Mouse (Mus musculus) lung, postnatal 10 days (tissue): ENCODE measurements around the gene Lamp1.

ENCODE experiments used
- DNase-seq: peaks from one replicate; pipeline ENCODE4 v3.0.0; 2021

Gene Lamp1

DNA sequence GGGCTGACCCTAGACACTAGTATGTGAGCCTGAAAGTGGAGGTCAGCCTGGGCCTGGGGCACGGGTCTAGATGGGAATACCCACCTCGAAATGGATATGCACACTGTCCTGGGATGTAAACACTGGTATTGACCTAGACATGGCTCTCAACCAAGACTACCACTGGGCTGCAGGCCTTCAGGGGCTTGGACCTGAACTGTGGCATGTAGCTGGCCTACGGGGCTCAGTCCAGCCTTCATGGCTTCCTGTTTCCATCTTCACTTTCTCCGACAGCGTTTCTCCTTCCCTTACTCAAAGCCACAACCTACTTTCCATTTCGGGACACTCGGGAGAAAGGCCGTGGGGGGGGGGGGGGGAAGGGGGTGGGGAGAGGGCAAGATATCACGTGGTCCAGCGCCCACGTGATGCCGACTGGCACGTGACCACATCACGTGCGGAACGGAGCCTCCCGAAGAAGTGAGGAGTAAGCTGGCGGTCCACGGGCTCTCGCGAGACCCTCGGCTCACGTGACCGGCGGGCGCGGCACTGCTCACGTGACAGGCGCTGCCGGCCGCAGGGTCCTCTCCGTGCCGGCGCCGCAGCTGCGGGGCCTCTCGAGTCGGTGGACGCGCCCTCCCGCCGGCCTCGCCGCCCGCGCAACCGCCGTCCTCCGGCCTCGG lies at the start of gene Lamp1:
Gene Lamp1 (plus strand): TSS at position 444 of the 659 bp plus-strand sequence.
- peak; percentile 99 for DNase-seq

- DNase-seq, result no peak
These were observed 49.5 kb upstream of the Lamp1 start for GRCm38 (mm10) chr8:13109416-13109960.

DNA sequence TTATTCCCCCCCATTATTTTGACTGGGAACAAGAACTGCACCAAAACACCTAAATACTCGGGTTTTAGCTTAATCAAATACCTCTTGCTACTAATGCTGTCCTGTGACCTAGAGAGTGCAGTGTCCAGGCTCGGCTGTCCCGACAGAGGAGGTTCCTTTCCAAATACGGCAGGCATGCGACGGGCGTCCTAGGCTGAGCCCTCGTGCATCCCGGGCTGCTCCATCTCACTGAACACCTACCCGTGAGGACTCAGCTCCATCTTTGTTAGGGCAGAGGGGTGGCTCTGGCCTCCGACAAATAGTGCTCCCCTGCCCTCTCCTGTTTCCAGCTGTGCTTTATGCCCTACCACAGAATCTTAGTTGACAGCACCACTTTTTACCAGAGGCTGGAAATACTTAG lies 47.0 kb upstream of the Lamp1 start:
- DNase-seq, result no peak

DNA sequence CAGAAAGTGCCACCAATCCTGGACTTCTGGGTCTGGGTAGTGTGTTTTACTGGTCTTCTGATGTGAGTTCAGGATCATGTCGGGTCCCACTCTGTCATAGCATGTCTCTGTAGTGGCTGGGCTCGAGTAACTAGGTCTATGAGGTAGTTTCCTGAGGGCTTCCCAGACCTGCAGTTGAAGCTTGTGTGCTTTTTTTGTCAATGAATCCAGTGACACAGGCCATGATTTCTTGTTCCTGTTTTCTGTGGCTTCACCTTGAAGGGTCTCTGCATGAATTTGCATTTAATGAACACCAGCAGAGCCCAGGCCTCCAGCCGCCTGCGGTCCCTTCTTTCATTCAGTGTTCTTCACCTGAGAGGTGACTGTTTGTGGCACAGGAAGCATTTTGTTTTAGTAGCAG lies 45.7 kb upstream of the Lamp1 start:
- DNase-seq, result no peak

GRCm38 (mm10) chr8:13117096-13117495 lies 41.9 kb upstream of the Lamp1 start:
- DNase-seq, result no peak

DNA sequence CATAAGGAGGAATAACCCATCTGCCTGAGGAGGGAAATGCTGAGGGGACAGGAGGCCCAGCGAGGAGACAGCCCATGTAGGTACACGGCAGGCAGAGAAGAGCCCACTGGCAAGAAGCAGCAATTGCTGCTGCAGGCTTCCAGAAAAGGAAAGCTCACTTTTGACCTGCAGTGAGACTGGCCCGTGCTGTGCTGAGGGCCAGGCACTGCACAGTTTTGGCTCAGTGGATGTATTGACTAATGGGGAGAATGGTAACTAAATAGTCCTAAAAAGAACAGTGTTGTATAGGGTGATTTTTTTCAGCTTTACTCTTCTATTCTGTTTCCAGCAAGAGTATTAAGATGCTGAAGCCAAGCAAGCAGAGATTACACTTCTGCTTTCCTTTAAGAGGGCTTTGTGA lies 40.4 kb upstream of the Lamp1 start:
- no peak for DNase-seq

- no peak for DNase-seq
These were observed 37.9 kb upstream of the Lamp1 start for GRCm38 (mm10) chr8:13120882-13121665.

GRCm38 (mm10) chr8:13122887-13123421 lies 36.0 kb upstream of the Lamp1 start:
- no peak for DNase-seq

DNA sequence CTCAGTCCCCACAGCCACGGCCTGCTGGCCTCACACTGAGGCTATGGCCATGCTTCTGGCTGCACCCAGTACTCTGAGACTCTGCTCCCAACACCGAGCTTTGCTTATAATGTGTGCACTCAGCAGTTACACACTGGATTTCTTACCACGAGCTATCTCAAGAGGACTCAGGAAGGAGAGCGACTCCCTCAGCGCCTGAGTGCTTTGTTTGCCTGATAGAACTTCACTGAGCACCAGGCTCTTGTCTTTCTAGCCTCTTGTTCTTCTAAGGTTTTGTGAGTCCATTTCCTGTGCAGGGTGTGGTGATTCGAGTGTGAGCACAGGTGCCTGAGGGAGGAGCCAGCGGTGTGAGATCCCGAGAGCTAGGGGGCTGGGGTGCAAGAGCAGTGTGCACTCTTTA lies 34.1 kb upstream of the Lamp1 start:
- no peak for DNase-seq

GRCm38 (mm10) chr8:13132220-13132619 lies 26.7 kb upstream of the Lamp1 start:
- DNase-seq, result peak; percentile 69

DNA sequence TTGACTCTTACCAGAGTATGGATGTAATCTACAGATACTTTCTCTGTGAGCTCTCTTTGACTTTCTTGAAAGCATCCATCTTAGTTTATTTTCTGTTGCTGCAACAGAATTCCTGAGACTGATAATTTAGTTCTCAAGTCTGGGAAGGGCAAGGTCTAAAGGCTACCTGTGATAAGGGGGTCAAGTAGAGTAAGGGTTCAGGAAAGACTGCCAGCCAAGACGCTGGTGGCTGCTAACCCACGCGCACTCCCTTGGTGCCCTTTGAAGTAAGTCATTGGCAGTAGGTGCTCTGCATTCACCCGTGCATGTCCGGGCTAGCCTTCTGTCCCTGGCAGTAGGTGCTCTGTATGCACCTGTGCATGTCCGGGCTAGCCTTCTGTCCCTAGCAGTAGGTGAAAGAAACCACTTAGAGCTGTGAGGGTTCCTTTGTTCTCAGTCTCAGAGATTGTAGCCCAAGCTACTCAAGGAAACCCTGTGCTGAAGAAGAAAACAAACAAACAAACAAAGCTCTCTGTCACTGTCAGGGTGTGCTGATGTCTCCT lies 19.2 kb upstream of the Lamp1 start:
- no peak for DNase-seq

GRCm38 (mm10) chr8:13141681-13142080 lies 17.3 kb upstream of the Lamp1 start:
- no peak for DNase-seq

- no peak for DNase-seq
These were observed 10.5 kb upstream of the Lamp1 start for GRCm38 (mm10) chr8:13148476-13148875.

DNA sequence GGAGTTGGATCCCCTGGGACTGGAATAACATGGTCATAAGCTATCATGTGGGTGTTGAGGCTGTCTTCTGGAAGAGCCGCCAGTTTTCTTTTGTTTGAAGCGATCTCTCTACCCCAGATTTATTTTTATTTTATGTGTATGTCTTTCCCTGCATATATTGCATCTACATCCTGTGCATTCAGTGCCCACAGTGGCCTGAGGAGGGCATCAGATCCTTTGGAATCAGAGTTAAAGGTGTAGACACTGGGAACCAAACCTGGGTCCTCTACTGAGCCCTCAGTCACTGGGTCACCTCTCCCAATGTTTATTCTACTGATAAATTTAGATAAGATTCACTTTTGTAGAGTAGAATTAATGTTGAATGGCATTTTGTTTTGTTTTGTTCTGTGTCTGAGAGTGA lies 9.7 kb upstream of the Lamp1 start:
- DNase-seq, result no peak

GRCm38 (mm10) chr8:13149866-13150265 lies 9.1 kb upstream of the Lamp1 start:
- DNase-seq, result no peak

DNA sequence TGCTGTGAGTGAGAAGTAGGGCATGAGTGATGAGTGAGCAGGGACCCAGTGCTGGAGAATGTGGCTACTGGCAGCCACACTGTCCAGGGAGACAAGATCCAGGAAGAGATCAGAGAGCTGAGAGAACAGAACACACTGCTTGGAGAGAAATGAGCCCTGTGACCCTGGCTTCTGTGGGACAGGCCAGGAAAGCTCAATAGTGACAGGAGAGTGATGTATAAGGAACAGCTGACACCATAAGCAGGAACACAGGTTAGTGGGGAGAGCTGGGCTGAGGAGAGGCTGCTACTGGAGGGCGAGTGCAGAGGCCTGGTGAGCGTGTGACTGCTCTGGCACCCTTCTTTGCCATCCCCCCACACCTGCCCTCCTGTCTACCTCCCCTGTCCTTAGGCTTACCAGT lies 8.0 kb upstream of the Lamp1 start:
- no peak for DNase-seq

- no peak for DNase-seq
These were observed 4.9 kb upstream of the Lamp1 start for GRCm38 (mm10) chr8:13154099-13154498.

- no peak for DNase-seq
These were observed 3.6 kb upstream of the Lamp1 start for GRCm38 (mm10) chr8:13155358-13155757.

- DNase-seq, result no peak
These were observed 2.4 kb upstream of the Lamp1 start for GRCm38 (mm10) chr8:13156327-13157097.

DNA sequence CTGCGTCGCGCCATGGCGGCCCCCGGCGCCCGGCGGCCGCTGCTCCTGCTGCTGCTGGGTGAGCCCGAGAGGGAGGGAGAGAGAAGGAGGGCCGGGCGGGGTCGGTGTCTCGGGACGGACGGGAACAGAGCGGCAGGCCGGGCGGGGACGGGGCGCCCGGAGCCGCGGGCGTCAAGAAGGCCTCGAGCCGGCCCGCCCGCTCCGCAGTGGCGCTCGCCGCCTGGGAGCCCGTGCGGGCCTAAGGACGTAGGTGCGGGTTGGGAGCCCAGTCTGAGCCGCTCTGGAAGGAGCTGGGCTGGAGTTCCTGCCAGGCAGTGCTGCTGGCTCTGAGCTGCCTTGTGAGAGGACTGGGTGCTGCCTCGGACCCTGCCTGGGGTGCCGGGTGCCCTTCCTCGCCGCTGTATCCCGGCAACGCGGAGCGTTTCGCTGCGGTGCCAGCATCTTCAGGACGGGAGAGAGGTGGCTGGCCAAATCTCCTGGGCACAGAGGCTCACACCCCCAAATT lies 468 bp downstream of the Lamp1 start:
- peak; percentile 25 for DNase-seq

DNA sequence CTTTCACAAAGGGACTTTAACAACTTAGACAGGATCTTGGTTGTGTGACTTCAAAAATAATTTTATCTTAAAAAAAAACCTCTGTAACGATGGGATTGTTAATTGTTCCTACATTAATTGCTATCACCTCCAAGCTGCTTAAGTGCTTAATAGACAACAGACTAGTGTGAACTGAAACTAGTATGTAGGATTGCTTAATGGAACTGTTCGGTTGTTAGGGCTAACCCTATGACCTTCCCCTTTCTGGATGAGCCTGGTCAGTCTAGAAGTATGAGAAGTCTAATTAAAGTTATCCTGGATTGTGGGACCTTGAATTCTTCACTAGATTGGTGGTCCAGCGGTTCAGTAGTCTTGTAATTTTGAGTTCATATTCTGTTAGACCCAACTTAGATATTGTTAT lies 1.7 kb downstream of the Lamp1 start:
- DNase-seq, result no peak

- DNase-seq, result no peak
These were observed 3.1 kb downstream of the Lamp1 start for GRCm38 (mm10) chr8:13162098-13162497.

DNA sequence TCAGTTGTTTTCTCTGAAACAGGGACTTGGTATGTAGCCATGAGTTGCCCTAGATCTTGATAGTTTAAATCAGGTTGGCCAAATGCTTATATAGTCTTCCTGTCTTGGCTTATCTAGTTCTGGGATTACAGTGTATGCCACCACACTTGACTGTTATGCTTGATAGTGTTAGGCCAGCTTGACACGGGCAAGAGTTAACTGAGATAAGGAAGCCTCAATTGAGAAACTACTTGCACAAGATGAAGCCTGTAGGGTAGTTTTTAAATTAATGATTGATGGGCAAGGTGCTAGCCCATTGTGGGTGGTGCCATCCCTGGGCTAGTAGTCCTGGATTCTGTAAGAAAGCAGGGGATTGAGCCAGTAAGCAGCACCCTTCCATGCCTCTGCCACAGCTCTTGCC lies 4.6 kb downstream of the Lamp1 start:
- DNase-seq, result no peak
